Mouse (Mus musculus) spleen, adult 2 months (tissue): ENCODE results near the gene Zbtb42.

Experiments used
- CTCF ChIP-seq: fragments of 200-500 bp; IDR thresholded peaks from 2 replicates; pipeline ENCODE4 v1.5.1; 2011; ENCODE audit warnings: mild to moderate bottlenecking, inconsistent platforms; ENCODE audit not compliant: insufficient read depth, insufficient read length, insufficient replicate concordance; ENCODE audit errors: extremely low read depth
- POLR2A ChIP-seq: fragments of 200-500 bp; IDR thresholded peaks from 2 replicates; pipeline ENCODE4 v1.6.1; 2011; ENCODE audit warnings: low read depth, low read length, inconsistent platforms

GRCm38 (mm10) chr12:112673576-112674091 lies 5.0 kb upstream of the Zbtb42 start:
- TF ChIP-seq CTCF (no peak), POLR2A (no peak)
